Mouse (Mus musculus) stomach, postnatal 0 days (tissue): ENCODE measurements around the gene Pdzrn4. TPM values are rescaled to one million over a fixed set of nuclear protein-coding genes. Genes with fewer than 3 reads are reported as not detected.

ENCODE experiments used
- ATAC-seq: fragments of 200-750 bp; cut with Nextera tagmentation; 2 replicates; pipeline ENCODE4 v1.8.0; 2017; ENCODE audit not compliant: low FRiP score, low TSS enrichment
- DNase-seq: peaks from one replicate; pipeline ENCODE4 v3.0.0-alpha.2; 2016; ENCODE audit warnings: low spot score
- H3K27ac ChIP-seq: fragments of 300-500 bp; sonication (generic); replicated peaks from 2 replicates; pipeline ENCODE4 v1.5.1; 2014; ENCODE audit warnings: mild to moderate bottlenecking, control low read depth
- H3K27me3 ChIP-seq: fragments of 300-500 bp; sonication (generic); 2 replicates; pipeline ENCODE4 v1.6.1; 2014; ENCODE audit warnings: low read length; ENCODE audit not compliant: control insufficient read depth, insufficient read depth
- H3K36me3 ChIP-seq: fragments of 300-500 bp; sonication (generic); 2 replicates; pipeline ENCODE4 v1.6.1; 2014; ENCODE audit warnings: low read length, mixed read lengths; ENCODE audit not compliant: control insufficient read depth, insufficient read depth
- H3K4me1 ChIP-seq: fragments of 300-500 bp; sonication (generic); replicated peaks from 2 replicates; pipeline ENCODE4 v1.6.1; 2014; ENCODE audit warnings: antibody characterized with exemption; ENCODE audit not compliant: control insufficient read depth, insufficient read depth
- H3K4me2 ChIP-seq: fragments of 300-500 bp; sonication (generic); replicated peaks from 2 replicates; pipeline ENCODE4 v1.6.1; 2014; ENCODE audit warnings: low read depth, mild to moderate bottlenecking, control low read depth, moderate library complexity
- H3K4me3 ChIP-seq: fragments of 300-500 bp; sonication (generic); 2 replicates; pipeline ENCODE4 v1.5.1; 2014; ENCODE audit warnings: low read depth, low read length, control low read depth
- H3K9ac ChIP-seq: fragments of 300-500 bp; sonication (generic); 2 replicates; pipeline ENCODE4 v1.6.1; 2014; ENCODE audit warnings: mild to moderate bottlenecking, low read length, control low read depth, mixed read lengths
- H3K9me3 ChIP-seq: fragments of 300-500 bp; sonication (generic); 2 replicates; pipeline ENCODE4 v1.6.1; 2016; ENCODE audit warnings: low read length; ENCODE audit not compliant: control insufficient read depth
- CTCF ChIP-seq: IDR thresholded peaks from 2 replicates; pipeline ENCODE4 v1.5.1; 2016; ENCODE audit warnings: antibody characterized with exemption, low read depth, mild to moderate bottlenecking, moderate library complexity
- EP300 ChIP-seq: optimal IDR thresholded peaks from 2 replicates; pipeline ENCODE3; 2016; ENCODE audit warnings: antibody characterized with exemption
- WGBS: fragments of 180-500 bp; shearing (Covaris S2); extraction: QIAGEN DNeasy Blood & Tissue Kit; methylation state at CpG from one replicate; pipeline ENCODE4 v1.1.7; 2014; 5-methylcytosine and 5-hydroxymethylcytosine counted together
- polyA plus RNA-seq: library from polyadenylated mRNA; unstranded; fragments of >200 nt; fragmentation: Nextera tagmentation; extraction: Ambion mirVana; gene quantifications from 2 replicates; pipeline ENCODE4 v1.2.1, GENCODE M21; 2015

Pdzrn4 gene
- polyA plus RNA-seq, 1 experiment from 2014 or later = 0.76 TPM

- no peaks in the 10 kb centered on the region for H3K27me3 ChIP-seq
- DNase-seq (no peak), ATAC-seq (no peak)
- TF ChIP-seq CTCF (no peak), EP300 (no peak)
- 60% methylated on average over 2 of the region's 2 CpGs for WGBS
- no peak overlapping the region for H3K4me3 ChIP-seq
- H3K36me3 ChIP-seq = no peaks in the 10 kb centered on the region
- no peak overlapping the region for H3K9ac ChIP-seq
- H3K9me3 ChIP-seq = no peaks in the 10 kb centered on the region
- no peaks in the 10 kb centered on the region for H3K4me1 ChIP-seq
- H3K27ac ChIP-seq = no peak overlapping the region
- H3K4me2 ChIP-seq = no peak overlapping the region
These were observed 342.0 kb downstream of the Pdzrn4 start for GRCm38 (mm10) chr15:92738676-92739075.

- no peaks in the 10 kb centered on the region for H3K9me3 ChIP-seq
- H3K4me2 ChIP-seq = no peak overlapping the region
- H3K36me3 ChIP-seq = no peaks in the 10 kb centered on the region
- TF ChIP-seq EP300 (no peak), CTCF (no peak)
- ATAC-seq (no peak), DNase-seq (no peak)
- H3K4me1 ChIP-seq = no peaks in the 10 kb centered on the region
- WGBS = 84% methylated on average over 4 of the region's 4 CpGs
- no peak overlapping the region for H3K4me3 ChIP-seq
- no peaks in the 10 kb centered on the region for H3K27me3 ChIP-seq
- H3K9ac ChIP-seq = no peak overlapping the region
- H3K27ac ChIP-seq = no peak overlapping the region
These were observed 343.2 kb downstream of the Pdzrn4 start for GRCm38 (mm10) chr15:92739887-92740286.

GRCm38 (mm10) chr15:92743624-92744023 lies 346.9 kb downstream of the Pdzrn4 start:
- TF ChIP-seq EP300 = no peak
- no peak for TF ChIP-seq CTCF
- Histone ChIP-seq H3K27me3 (no peaks in the 10 kb centered on the region), H3K9ac (no peak overlapping the region), H3K4me3 (no peak overlapping the region), H3K4me1 (no peaks in the 10 kb centered on the region), H3K4me2 (no peak overlapping the region), H3K27ac (no peak overlapping the region), H3K36me3 (no peaks in the 10 kb centered on the region), H3K9me3 (no peaks in the 10 kb centered on the region)
- ATAC-seq (no peak), DNase-seq (no peak)
- WGBS = 86% methylated on average over 6 of the region's 6 CpGs

- ATAC-seq (no peak), DNase-seq (no peak)
- Histone ChIP-seq H3K4me3 (no peak overlapping the region), H3K9me3 (no peaks in the 10 kb centered on the region), H3K27ac (no peak overlapping the region), H3K27me3 (no peaks in the 10 kb centered on the region), H3K4me2 (no peak overlapping the region), H3K4me1 (no peaks in the 10 kb centered on the region), H3K9ac (no peak overlapping the region), H3K36me3 (no peaks in the 10 kb centered on the region)
- WGBS = 72% methylated on average over 7 of the region's 7 CpGs
- TF ChIP-seq CTCF (no peak), EP300 (no peak)
These were observed 349.4 kb downstream of the Pdzrn4 start for GRCm38 (mm10) chr15:92746081-92746480.

GRCm38 (mm10) chr15:92752167-92752566 lies 355.5 kb downstream of the Pdzrn4 start:
- no peak for TF ChIP-seq CTCF
- no peak for TF ChIP-seq EP300
- no peak for ATAC-seq

GRCm38 (mm10) chr15:92752578-92752977 lies 355.9 kb downstream of the Pdzrn4 start:
- ATAC-seq (no peak), DNase-seq (no peak)
- no peaks in the 10 kb centered on the region for H3K9me3 ChIP-seq
- H3K36me3 ChIP-seq = no peaks in the 10 kb centered on the region
- 87% methylated on average over 13 of the region's 13 CpGs for WGBS
- H3K4me3 ChIP-seq = no peak overlapping the region
- no peak overlapping the region for H3K4me2 ChIP-seq
- H3K27me3 ChIP-seq = no peaks in the 10 kb centered on the region
- no peak overlapping the region for H3K9ac ChIP-seq
- H3K27ac ChIP-seq = no peak overlapping the region
- TF ChIP-seq EP300 = no peak
- no peak for TF ChIP-seq CTCF
- no peaks in the 10 kb centered on the region for H3K4me1 ChIP-seq

More at GRCm38 (mm10) chr15:92752167-92752566, 355.5 kb downstream of the Pdzrn4 start:
- Histone ChIP-seq H3K4me2 (no peak overlapping the region), H3K27me3 (no peaks in the 10 kb centered on the region), H3K4me1 (no peaks in the 10 kb centered on the region), H3K36me3 (no peaks in the 10 kb centered on the region), H3K4me3 (no peak overlapping the region), H3K9ac (no peak overlapping the region), H3K9me3 (no peaks in the 10 kb centered on the region), H3K27ac (no peak overlapping the region)
- 62% methylated on average over 17 of the region's 17 CpGs for WGBS
- DNase-seq = no peak
